Mouse (Mus musculus) C2C12 (cell line): Measurements from ENCODE around the gene Slk.

Experiments
- CTCF ChIP-seq: IDR thresholded peaks from one replicate; pipeline ENCODE4 v1.5.1; 2011; ENCODE audit not compliant: control insufficient read depth, insufficient read depth, insufficient read length
- MAX ChIP-seq: IDR thresholded peaks from one replicate; pipeline ENCODE4 v1.6.1; 2011; ENCODE audit warnings: mild to moderate bottlenecking, control low read depth

GRCm38 (mm10) chr19:47531309-47531708 lies 48.2 kb upstream of the Slk start:
- TF ChIP-seq CTCF (no peak), MAX (no peak)
